Mouse (Mus musculus): Measurements from ENCODE around the gene Acvr1c. TPM values are rescaled to one million over a fixed set of nuclear protein-coding genes. Genes with fewer than 3 reads are reported as not detected.

Gene Acvr1c
- polyA plus RNA-seq, 1 experiment from 2014 or later = not detected

DNA sequence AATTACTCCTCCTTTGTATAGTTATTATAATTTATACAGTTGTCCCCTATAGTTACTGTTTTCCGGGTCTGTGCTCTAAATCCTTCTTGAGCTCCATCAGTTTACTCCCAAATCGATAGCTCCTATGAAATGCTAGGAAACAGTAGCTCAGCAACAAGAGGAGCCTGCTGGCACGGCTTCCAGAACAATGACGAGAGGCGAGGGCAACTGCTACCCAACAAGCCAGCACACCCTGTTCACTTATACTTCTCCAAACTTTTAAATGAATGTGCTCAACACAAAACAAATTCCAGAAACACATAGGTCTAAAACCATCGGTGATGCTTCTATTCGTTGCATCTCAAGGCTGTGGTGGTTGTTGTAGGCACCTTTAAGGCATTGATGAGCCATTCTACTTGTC is 41.5 kb downstream of the Acvr1c start:
- Histone ChIP-seq H3K4me2 (ENCODE audit: low read depth, severe bottlenecking) (no peak overlapping the region), H3K27ac (replicated peaks; ENCODE audit: low read depth, low read length) (no peak overlapping the region), H3K4me1 (ENCODE audit: control insufficient read depth, insufficient read depth, low read length) (no peaks in the 10 kb centered on the region), H3K9me3 (ENCODE audit: control insufficient read depth, low read length) (no peaks in the 10 kb centered on the region), H3K4me3 (ENCODE audit: low read depth, low read length) (no peak overlapping the region), H3K36me3 (ENCODE audit: control insufficient read depth, insufficient read depth, low read length) (no peaks in the 10 kb centered on the region), H3K9ac (ENCODE audit: low read length) (no peak overlapping the region), H3K27me3 (ENCODE audit: control insufficient read depth, insufficient read depth, low read length) (no peaks in the 10 kb centered on the region)
- 91% methylated on average over 7 of the region's 7 CpGs for WGBS
- DNase-seq (ENCODE audit: low spot score) = no peak
- ATAC-seq (ENCODE audit: insufficient number of reproducible peaks, low FRiP score, low TSS enrichment, low read depth) = no peak

DNA sequence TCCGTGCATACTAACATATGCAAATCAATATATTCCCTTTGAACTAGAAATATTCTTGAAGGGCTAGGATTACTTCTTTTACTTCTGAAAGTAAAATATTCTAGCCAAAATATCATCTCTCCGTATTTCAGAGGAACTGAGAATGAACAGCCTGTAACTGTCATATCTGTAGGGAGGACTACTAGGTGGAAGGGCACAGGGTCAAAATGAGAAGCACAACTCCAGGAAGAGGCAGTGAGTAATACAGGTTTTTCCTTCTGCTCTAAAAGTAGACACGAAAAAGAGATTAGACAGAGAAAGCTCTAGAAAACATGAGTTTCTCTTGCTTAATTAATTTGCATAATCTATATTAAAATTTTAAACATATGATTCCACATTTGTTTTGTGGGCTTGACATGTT is 48.0 kb downstream of the Acvr1c start:
- Histone ChIP-seq H3K4me1 (ENCODE audit: control insufficient read depth, insufficient read depth, low read length) (no peaks in the 10 kb centered on the region), H3K9me3 (ENCODE audit: control insufficient read depth, low read length) (no peaks in the 10 kb centered on the region), H3K27me3 (ENCODE audit: control insufficient read depth, insufficient read depth, low read length) (no peaks in the 10 kb centered on the region), H3K4me2 (ENCODE audit: low read depth, severe bottlenecking) (no peak overlapping the region), H3K4me3 (ENCODE audit: low read depth, low read length) (no peak overlapping the region), H3K9ac (ENCODE audit: low read length) (no peak overlapping the region), H3K36me3 (ENCODE audit: control insufficient read depth, insufficient read depth, low read length) (no peaks in the 10 kb centered on the region), H3K27ac (replicated peaks; ENCODE audit: low read depth, low read length) (no peak overlapping the region)
- DNase-seq (ENCODE audit: low spot score) (no peak), ATAC-seq (ENCODE audit: insufficient number of reproducible peaks, low FRiP score, low TSS enrichment, low read depth) (no peak)
- WGBS = 79% methylated on average over 3 of the region's 3 CpGs

DNA sequence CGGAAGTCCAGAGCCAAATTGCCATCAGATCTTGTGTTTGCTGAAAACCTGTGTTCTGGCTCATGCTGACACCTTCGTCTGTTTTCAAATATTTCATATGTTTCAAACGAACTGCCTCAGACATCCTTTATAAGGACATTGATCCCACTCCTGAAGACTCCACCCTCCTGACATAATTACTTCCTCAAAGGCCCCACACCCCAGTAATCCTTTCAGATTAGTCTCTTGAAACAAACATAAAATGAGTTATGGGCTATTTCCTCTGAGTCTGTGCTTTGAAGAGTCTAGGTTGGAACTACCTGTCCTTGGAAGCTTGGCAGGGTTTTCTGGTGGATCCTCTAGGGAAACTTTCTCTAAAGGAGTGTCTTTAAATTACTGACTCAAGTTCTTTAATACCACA is 53.2 kb downstream of the Acvr1c start:
- Histone ChIP-seq H3K4me3 (ENCODE audit: low read depth, low read length) (no peak overlapping the region), H3K27ac (replicated peaks; ENCODE audit: low read depth, low read length) (no peak overlapping the region), H3K4me1 (ENCODE audit: control insufficient read depth, insufficient read depth, low read length) (no peaks in the 10 kb centered on the region), H3K9me3 (ENCODE audit: control insufficient read depth, low read length) (no peaks in the 10 kb centered on the region), H3K4me2 (ENCODE audit: low read depth, severe bottlenecking) (no peak overlapping the region), H3K36me3 (ENCODE audit: control insufficient read depth, insufficient read depth, low read length) (no peaks in the 10 kb centered on the region), H3K9ac (ENCODE audit: low read length) (no peak overlapping the region), H3K27me3 (ENCODE audit: control insufficient read depth, insufficient read depth, low read length) (no peaks in the 10 kb centered on the region)
- no peak for ATAC-seq (ENCODE audit: insufficient number of reproducible peaks, low FRiP score, low TSS enrichment, low read depth)
- WGBS = 63% methylated on average over 3 of the region's 3 CpGs
- DNase-seq (ENCODE audit: low spot score) = no peak

DNA sequence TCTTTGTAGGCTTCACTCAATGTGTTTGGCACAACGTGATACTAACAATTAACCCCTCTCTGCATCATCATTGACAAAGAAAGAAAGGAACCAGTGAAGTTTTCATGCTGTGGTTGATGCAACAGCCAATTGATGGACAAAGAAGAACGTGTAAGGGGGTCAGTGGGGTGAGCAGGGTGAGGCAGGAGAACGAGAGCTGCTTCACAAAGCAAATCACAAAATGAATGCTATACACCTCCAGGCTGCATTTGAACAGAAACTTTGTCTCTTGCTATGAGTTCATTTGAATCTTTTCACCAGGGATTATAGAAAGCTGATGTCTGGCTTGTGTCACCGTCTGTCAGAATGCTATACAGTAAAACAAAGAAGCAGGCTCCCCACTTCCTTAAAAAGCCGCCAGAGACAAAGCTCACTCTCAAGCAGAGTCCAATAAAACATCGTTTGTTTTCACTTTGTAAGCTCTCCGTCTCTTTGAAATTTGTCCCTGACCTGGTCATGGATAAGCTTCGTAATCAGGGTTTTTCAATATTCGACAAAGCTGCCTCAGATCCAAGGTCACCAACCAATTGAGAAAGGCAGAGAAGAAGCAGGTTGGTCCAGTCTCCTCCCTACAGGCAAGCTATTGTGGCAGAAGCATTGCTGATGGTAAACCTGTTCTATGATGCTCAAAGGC is 67.8 kb downstream of the Acvr1c start:
- no peak for ATAC-seq (ENCODE audit: insufficient number of reproducible peaks, low FRiP score, low TSS enrichment, low read depth)

DNA sequence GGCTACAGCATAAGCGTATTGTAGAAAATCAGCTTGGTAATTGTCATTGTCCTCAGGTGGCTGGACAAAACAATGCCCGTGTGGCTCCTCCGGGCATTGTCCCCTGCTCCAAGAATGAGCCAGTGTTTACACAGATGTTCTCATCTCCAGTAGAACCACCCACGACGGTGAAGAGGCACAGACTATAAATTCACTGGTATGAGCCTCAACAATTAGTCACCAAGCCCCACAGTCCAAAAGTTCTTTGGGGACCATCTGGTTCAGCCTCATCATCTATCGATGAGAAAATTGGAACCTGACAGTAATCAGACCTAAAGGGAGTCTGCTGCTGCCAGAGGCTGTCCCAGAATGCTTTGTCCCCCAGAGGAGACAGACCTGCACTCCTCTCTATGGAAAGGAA is 68.4 kb downstream of the Acvr1c start:
- Histone ChIP-seq H3K27me3 (ENCODE audit: control insufficient read depth, insufficient read depth, low read length) (no peaks in the 10 kb centered on the region), H3K4me3 (ENCODE audit: low read depth, low read length) (no peak overlapping the region), H3K9me3 (ENCODE audit: control insufficient read depth, low read length) (no peaks in the 10 kb centered on the region), H3K4me1 (ENCODE audit: control insufficient read depth, insufficient read depth, low read length) (no peaks in the 10 kb centered on the region), H3K9ac (ENCODE audit: low read length) (no peak overlapping the region), H3K36me3 (ENCODE audit: control insufficient read depth, insufficient read depth, low read length) (no peaks in the 10 kb centered on the region), H3K4me2 (ENCODE audit: low read depth, severe bottlenecking) (no peak overlapping the region), H3K27ac (replicated peaks; ENCODE audit: low read depth, low read length) (no peak overlapping the region)
- DNase-seq (ENCODE audit: low spot score) = no peak
- 85% methylated on average over 6 of the region's 6 CpGs for WGBS
- ATAC-seq (ENCODE audit: insufficient number of reproducible peaks, low FRiP score, low TSS enrichment, low read depth) = no peak

More for the DNA sequence above, 67.8 kb downstream of the Acvr1c start:
- H3K9ac ChIP-seq (ENCODE audit: low read length) = no peak overlapping the region
- WGBS = 55% methylated on average over 9 of the region's 9 CpGs
- H3K4me3 ChIP-seq (ENCODE audit: low read depth, low read length) = no peak overlapping the region
- no peak for DNase-seq (ENCODE audit: low spot score)
- no peak overlapping the region for H3K4me2 ChIP-seq (ENCODE audit: low read depth, severe bottlenecking)
- no peak overlapping the region for H3K27ac ChIP-seq (replicated peaks; ENCODE audit: low read depth, low read length)
- H3K36me3 ChIP-seq (ENCODE audit: control insufficient read depth, insufficient read depth, low read length) = no peaks in the 10 kb centered on the region
- no peaks in the 10 kb centered on the region for H3K9me3 ChIP-seq (ENCODE audit: control insufficient read depth, low read length)
- no peaks in the 10 kb centered on the region for H3K4me1 ChIP-seq (ENCODE audit: control insufficient read depth, insufficient read depth, low read length)
- no peaks in the 10 kb centered on the region for H3K27me3 ChIP-seq (ENCODE audit: control insufficient read depth, insufficient read depth, low read length)

DNA sequence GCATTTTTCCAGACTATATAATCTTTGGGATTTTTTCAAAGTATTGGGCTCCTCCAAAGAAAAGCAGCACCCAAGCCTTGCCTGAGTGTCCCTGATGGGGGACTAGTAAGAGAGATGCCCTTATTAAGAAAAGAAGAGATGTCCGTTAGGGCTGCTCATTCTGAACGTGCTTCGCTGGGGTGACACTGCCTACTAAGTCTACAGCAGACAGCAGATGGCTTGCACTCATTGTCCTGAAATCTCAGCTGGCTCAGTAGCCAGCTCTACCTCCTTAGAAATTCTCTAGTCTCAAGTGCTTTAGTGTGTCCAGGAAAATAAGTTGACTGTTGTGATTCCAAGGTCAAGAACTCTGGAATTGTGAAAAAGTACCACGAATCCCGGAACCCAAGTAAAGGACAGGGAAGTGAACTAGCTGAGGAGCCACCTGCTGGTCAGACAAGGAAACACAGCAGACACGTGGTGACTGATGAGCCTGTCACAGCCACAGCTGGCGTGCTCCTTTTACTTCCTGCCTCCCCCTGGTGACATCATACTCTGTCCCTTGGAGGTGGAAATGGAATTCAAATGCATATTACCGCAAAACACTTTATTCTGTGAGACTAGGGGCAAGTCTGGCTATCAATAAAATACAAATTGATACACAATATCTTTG is 75.3 kb downstream of the Acvr1c start:
- Histone ChIP-seq H3K36me3 (ENCODE audit: control insufficient read depth, insufficient read depth, low read length) (no peaks in the 10 kb centered on the region), H3K9ac (ENCODE audit: low read length) (no peak overlapping the region), H3K4me3 (ENCODE audit: low read depth, low read length) (no peak overlapping the region), H3K4me2 (ENCODE audit: low read depth, severe bottlenecking) (no peak overlapping the region), H3K9me3 (ENCODE audit: control insufficient read depth, low read length) (no peaks in the 10 kb centered on the region), H3K27me3 (ENCODE audit: control insufficient read depth, insufficient read depth, low read length) (no peaks in the 10 kb centered on the region), H3K27ac (replicated peaks; ENCODE audit: low read depth, low read length) (no peak overlapping the region), H3K4me1 (ENCODE audit: control insufficient read depth, insufficient read depth, low read length) (no peaks in the 10 kb centered on the region)
- no peak for ATAC-seq (ENCODE audit: insufficient number of reproducible peaks, low FRiP score, low TSS enrichment, low read depth)
- 50% methylated on average over 8 of the region's 8 CpGs for WGBS
- DNase-seq (ENCODE audit: low spot score) = peak; percentile 76

DNA sequence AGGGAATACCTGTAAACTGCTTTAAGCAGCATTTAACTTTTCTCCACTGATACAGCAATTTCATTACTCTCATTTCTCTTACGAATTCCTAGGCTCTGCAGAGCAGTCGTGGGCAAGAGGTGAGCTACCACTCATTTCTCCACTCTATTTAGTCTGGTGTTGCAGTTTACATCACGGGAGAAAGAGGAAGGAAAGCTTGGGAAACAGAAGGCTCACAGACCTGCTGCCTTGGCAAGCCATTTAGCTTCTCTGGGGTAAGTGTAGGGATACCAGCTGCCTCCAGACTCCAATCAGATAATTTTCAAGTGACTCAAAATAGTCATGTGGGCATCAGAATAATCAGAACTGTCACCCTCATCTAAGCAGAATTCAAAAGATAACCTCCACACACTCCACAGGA is 76.6 kb downstream of the Acvr1c start:
- Histone ChIP-seq H3K9me3 (ENCODE audit: control insufficient read depth, low read length) (no peaks in the 10 kb centered on the region), H3K27me3 (ENCODE audit: control insufficient read depth, insufficient read depth, low read length) (no peaks in the 10 kb centered on the region), H3K36me3 (ENCODE audit: control insufficient read depth, insufficient read depth, low read length) (no peaks in the 10 kb centered on the region), H3K4me1 (ENCODE audit: control insufficient read depth, insufficient read depth, low read length) (no peaks in the 10 kb centered on the region), H3K27ac (replicated peaks; ENCODE audit: low read depth, low read length) (no peak overlapping the region), H3K4me3 (ENCODE audit: low read depth, low read length) (no peak overlapping the region), H3K9ac (ENCODE audit: low read length) (no peak overlapping the region), H3K4me2 (ENCODE audit: low read depth, severe bottlenecking) (no peak overlapping the region)
- no peak for DNase-seq (ENCODE audit: low spot score)
- WGBS = 85% methylated on average over 3 of the region's 3 CpGs
- no peak for ATAC-seq (ENCODE audit: insufficient number of reproducible peaks, low FRiP score, low TSS enrichment, low read depth)

DNA sequence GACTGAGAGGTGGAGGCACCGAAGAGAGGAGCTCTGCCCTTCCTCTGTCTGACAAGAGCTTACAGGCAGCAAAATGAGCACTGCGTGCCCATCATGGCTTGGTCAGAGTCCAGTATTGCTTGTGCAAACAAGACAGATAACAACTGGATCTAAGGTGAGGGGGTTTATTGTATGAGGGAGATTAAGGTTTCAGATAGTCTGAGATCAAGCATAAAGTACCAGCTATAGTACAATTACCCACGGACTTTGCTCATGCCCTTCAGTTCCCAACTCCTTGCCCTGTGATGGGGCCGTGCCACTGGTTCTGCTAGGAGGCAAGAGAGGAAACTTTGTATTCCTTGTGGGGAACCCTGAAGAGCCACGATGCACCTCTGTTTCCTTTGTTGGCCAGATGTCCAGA is 78.5 kb downstream of the Acvr1c start:
- ATAC-seq (ENCODE audit: insufficient number of reproducible peaks, low FRiP score, low TSS enrichment, low read depth) (no peak), DNase-seq (ENCODE audit: low spot score) (no peak)
- no peaks in the 10 kb centered on the region for H3K4me1 ChIP-seq (ENCODE audit: control insufficient read depth, insufficient read depth, low read length)
- H3K27me3 ChIP-seq (ENCODE audit: control insufficient read depth, insufficient read depth, low read length) = no peaks in the 10 kb centered on the region
- H3K27ac ChIP-seq (replicated peaks; ENCODE audit: low read depth, low read length) = no peak overlapping the region
- H3K4me3 ChIP-seq (ENCODE audit: low read depth, low read length) = no peak overlapping the region
- no peak overlapping the region for H3K4me2 ChIP-seq (ENCODE audit: low read depth, severe bottlenecking)
- no peaks in the 10 kb centered on the region for H3K9me3 ChIP-seq (ENCODE audit: control insufficient read depth, low read length)
- H3K9ac ChIP-seq (ENCODE audit: low read length) = no peak overlapping the region
- 85% methylated on average over 5 of the region's 5 CpGs for WGBS
- H3K36me3 ChIP-seq (ENCODE audit: control insufficient read depth, insufficient read depth, low read length) = no peaks in the 10 kb centered on the region

DNA sequence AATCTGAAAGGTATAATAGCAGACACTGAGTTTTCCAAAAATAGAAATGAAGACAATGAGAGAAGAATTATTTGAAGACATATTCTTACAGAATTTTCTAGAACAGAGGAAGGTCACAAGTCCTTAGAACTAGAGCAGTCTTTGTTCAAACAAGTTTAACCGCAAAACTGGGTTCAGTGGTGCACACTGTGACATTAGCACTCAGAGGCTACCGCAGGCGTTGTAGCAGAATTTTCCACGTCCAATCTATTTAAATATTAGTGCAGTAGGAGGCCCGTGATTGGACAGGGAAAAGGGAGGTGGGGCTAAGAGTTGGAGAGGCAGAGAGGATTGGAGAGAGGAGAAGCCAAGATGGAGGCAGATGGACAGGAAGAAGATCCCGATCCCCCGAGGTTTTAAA is 81.2 kb downstream of the Acvr1c start:
- H3K4me1 ChIP-seq (ENCODE audit: control insufficient read depth, insufficient read depth, low read length) = no peaks in the 10 kb centered on the region
- no peak overlapping the region for H3K9ac ChIP-seq (ENCODE audit: low read length)
- no peak overlapping the region for H3K27ac ChIP-seq (replicated peaks; ENCODE audit: low read depth, low read length)
- no peak overlapping the region for H3K4me2 ChIP-seq (ENCODE audit: low read depth, severe bottlenecking)
- no peaks in the 10 kb centered on the region for H3K27me3 ChIP-seq (ENCODE audit: control insufficient read depth, insufficient read depth, low read length)
- no peak for DNase-seq (ENCODE audit: low spot score)
- no peak overlapping the region for H3K4me3 ChIP-seq (ENCODE audit: low read depth, low read length)
- H3K36me3 ChIP-seq (ENCODE audit: control insufficient read depth, insufficient read depth, low read length) = no peaks in the 10 kb centered on the region
- no peaks in the 10 kb centered on the region for H3K9me3 ChIP-seq (ENCODE audit: control insufficient read depth, low read length)
- WGBS = 90% methylated on average over 7 of the region's 7 CpGs
- no peak for ATAC-seq (ENCODE audit: insufficient number of reproducible peaks, low FRiP score, low TSS enrichment, low read depth)

Data from limb, embryonic 11.5 days (tissue).